9 mouse cellular contexts compared by ENCODE assay signal in the genomic region with DNA sequence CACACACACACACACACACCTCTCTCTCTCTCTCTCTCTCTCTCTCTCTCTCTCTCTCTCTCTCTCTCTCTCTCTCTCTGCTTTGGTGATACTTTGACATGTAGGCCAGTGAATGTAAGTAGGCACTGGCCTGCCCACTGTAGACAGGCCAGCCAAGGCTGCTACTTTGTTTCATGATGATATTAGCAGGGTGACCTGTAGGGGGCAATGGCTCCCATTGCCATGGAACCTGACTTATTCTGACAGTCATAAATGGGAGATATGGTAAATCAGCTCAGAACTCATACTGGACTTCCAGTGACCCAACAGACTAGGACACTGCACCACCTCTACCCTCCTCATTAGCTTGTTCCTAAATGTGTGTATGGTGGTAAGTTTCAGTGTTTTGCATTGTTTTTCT.
DNase-seq lines count a peak whose midpoint lies in the region; ATAC-seq and TF ChIP-seq lines count a peak whose summit lies in the region.
"Had no signal": no experiment of that assay in that cellular context is flagged by ENCODE, and none has a peak within 500 bp of the region (broad histone marks: within the 10 kb centered on the region; RNA-seq: fewer than 3 reads in every experiment).

No protein-coding gene starts in this region.

- no peak overlapping the region for H3K27ac ChIP-seq in intestine, postnatal 0 days (ENCODE audit: low read depth, low read length)
- H3K27ac ChIP-seq in intestine, embryonic 16.5 days (ENCODE audit: low read length) = no peak overlapping the region
- peak overlapping the region; percentile 83 for H3K27ac ChIP-seq in brown adipose tissue, adult 24 weeks (replicated peaks; ENCODE audit: low read depth, low read length)
- H3K27ac ChIP-seq: intestine, embryonic 15.5 days had no signal

- no peaks in the 10 kb centered on the region for H3K4me1 ChIP-seq in intestine, postnatal 0 days (replicated peaks; ENCODE audit: control insufficient read depth, insufficient read depth, low read length)
- no peaks in the 10 kb centered on the region for H3K4me1 ChIP-seq in intestine, embryonic 16.5 days (ENCODE audit: control insufficient read depth, insufficient read depth, low read length)
- H3K4me1 ChIP-seq in brown adipose tissue, adult 24 weeks (ENCODE audit: control insufficient read depth, insufficient read depth, insufficient read length, low read length) = peaks cover 5% of the 10 kb centered on the region; the same call in 1 of the 2 replicates
- H3K4me1 ChIP-seq: intestine, embryonic 15.5 days had no signal

- peak; percentile 59 for TF ChIP-seq CTCF in intestine, postnatal 0 days (IDR thresholded peaks at IDR 0.05; ENCODE audit: low read depth)

- no peak for ATAC-seq in intestine, postnatal 0 days
- no peak for ATAC-seq in intestine, embryonic 16.5 days
- ATAC-seq: intestine, embryonic 15.5 days had no signal

- no peak overlapping the region for H3K9ac ChIP-seq in intestine, postnatal 0 days (ENCODE audit: low read depth, low read length)
- H3K9ac ChIP-seq in intestine, embryonic 16.5 days (ENCODE audit: low read depth, low read length) = no peak overlapping the region
- H3K9ac ChIP-seq: intestine, embryonic 15.5 days had no signal

- H3K36me3 ChIP-seq in intestine, postnatal 0 days (ENCODE audit: control insufficient read depth, insufficient read depth) = no peaks in the 10 kb centered on the region
- H3K36me3 ChIP-seq in intestine, embryonic 16.5 days (ENCODE audit: control insufficient read depth, insufficient read depth, low read length) = no peaks in the 10 kb centered on the region
- H3K36me3 ChIP-seq: G1E; intestine, embryonic 15.5 days had no signal

- H3K4me2 ChIP-seq in intestine, postnatal 0 days (replicated peaks; ENCODE audit: low read depth) = no peak overlapping the region
- H3K4me2 ChIP-seq in intestine, embryonic 16.5 days (ENCODE audit: low read depth, low read length) = no peak overlapping the region
- H3K4me2 ChIP-seq: intestine, embryonic 15.5 days had no signal

- H3K9me3 ChIP-seq in intestine, postnatal 0 days (ENCODE audit: control insufficient read depth) = no peaks in the 10 kb centered on the region
- no peaks in the 10 kb centered on the region for H3K9me3 ChIP-seq in intestine, embryonic 16.5 days (ENCODE audit: control insufficient read depth, low read length)
- H3K9me3 ChIP-seq: intestine, embryonic 15.5 days had no signal

- H3K27me3 ChIP-seq in intestine, postnatal 0 days (replicated peaks; ENCODE audit: control insufficient read depth, insufficient read depth, low read length) = no peaks in the 10 kb centered on the region
- H3K27me3 ChIP-seq in intestine, embryonic 16.5 days (replicated peaks; ENCODE audit: control insufficient read depth, insufficient read depth, low read length) = no peaks in the 10 kb centered on the region
- H3K27me3 ChIP-seq: intestine, embryonic 15.5 days had no signal

- no peak overlapping the region for H3K4me3 ChIP-seq in intestine, postnatal 0 days (ENCODE audit: low read depth, low read length)
- H3K4me3 ChIP-seq in intestine, embryonic 16.5 days (ENCODE audit: low read length) = no peak overlapping the region
- no peak overlapping the region for H3K4me3 ChIP-seq in brown adipose tissue, adult 24 weeks (ENCODE audit: insufficient read depth, low read depth, low read length)
- H3K4me3 ChIP-seq: intestine, embryonic 15.5 days had no signal

- peak; percentile 3 for DNase-seq in thymus, postnatal 14 days
- DNase-seq in thymus, postnatal 10 days (ENCODE audit: low spot score in 2 of 2) = no peak
- DNase-seq in kidney, postnatal 14 days = no peak
- DNase-seq in spleen, postnatal 4 days (ENCODE audit: low spot score in 2 of 2) = no peak
